Mouse (Mus musculus) c-Kit-positive CD71-negative TER-119-negative erythroid progenitor cells, embryonic 14.5 days (primary cell): ENCODE data around the gene Knop1.

Source experiments
- DNase-seq: peaks from one replicate; pipeline ENCODE4 v3.0.0-alpha.2; 2013; ENCODE audit warnings: low read depth

Knop1 gene

GRCm38 (mm10) chr7:118797600-118797999 is 58.5 kb downstream of the Knop1 start:
- no peak for DNase-seq

- no peak for DNase-seq
These were observed 59.2 kb downstream of the Knop1 start for GRCm38 (mm10) chr7:118796838-118797237.

- DNase-seq: no peak
These were observed 60.3 kb downstream of the Knop1 start for GRCm38 (mm10) chr7:118795779-118796178.

GRCm38 (mm10) chr7:118793899-118794298 is 62.2 kb downstream of the Knop1 start:
- no peak for DNase-seq
